Mouse (Mus musculus) spleen, adult 18-20 months (tissue): Measurements from ENCODE around the gene Atxn3.
"Not testable (repeated sequence)": the region's sequence is repeated elsewhere in the genome, so short reads cannot be mapped to it uniquely, and the experiment has no call there.

Experiments
- DNase-seq, 2 experiments: peaks; one replicate each; pipeline ENCODE4 v3.0.0; 2022; ENCODE audit warnings: mixed read lengths in 2 of 2

Atxn3 gene

DNA sequence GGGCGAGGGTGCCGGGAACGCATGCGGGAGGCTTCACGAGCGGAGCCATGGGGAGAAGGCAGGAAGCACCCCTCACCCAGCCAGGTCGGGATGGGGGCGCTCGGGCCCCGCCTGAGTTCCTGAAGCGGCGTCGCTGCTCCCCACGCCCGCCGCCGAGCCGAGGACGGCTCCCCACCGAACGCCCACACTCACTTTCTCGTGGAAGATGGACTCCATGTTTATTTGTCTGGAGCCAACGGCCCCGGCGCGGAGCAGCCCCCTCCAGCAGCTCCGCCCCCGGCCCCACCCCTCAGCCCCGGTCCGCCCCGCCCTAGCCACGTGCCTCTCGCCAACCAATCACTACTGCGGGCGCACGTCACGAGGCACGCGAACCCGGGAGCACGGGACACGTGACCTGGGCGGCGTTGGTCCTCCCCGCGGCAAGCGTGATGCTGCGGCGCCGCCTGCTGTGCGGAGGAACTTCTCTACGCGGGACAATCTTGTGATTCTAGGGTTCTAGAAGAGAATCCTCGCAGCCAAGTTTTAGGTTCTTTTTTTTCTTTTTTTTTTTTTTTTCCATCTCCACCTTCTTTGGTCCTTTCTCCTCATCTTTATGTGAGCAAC is at the start of gene Atxn3:
TSS of gene Atxn3 (minus strand) at position 305 of the 603 bp plus-strand sequence.
- peak; percentile 95 to 96 for DNase-seq

DNA sequence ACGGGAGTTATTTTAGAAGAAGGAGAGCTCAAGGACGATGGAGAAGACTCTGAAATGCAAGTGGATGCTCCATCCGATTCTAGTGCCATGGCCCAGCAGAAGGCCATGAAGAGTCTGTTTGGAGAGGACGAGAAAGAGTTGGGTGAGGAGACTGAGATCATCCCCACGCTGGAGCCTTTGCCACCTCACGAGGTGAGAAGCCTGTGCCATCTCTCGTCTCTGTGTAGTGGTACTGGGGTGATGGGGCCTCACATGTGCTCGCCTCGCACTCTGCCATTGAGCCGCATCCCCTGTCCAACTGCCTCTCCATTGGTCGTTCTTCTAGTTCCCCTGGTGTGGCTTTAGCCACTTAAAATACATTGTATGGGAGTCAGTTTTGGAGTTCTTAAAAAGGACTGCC is 42.7 kb upstream of the Atxn3 start:
- no peak for DNase-seq

DNA sequence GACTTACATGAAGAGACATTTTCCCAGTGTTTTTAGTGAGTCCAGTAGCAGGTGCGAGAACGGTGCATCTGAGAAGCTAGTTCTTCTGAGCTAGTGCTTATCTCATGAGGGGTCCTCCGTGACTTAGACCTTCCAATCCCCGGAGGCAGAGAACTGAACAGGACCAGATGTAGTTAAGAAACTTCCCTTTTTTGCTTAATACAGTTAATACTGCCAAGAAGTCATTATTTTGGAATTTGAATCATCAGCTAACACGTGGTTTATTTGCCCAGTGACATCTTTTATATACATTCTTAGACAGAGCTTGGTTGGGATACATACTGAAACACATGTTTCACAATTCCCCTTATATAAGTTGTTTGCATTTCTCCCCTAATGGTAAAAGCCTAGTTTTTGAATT is 40.9 kb upstream of the Atxn3 start:
- no peak for DNase-seq

DNA sequence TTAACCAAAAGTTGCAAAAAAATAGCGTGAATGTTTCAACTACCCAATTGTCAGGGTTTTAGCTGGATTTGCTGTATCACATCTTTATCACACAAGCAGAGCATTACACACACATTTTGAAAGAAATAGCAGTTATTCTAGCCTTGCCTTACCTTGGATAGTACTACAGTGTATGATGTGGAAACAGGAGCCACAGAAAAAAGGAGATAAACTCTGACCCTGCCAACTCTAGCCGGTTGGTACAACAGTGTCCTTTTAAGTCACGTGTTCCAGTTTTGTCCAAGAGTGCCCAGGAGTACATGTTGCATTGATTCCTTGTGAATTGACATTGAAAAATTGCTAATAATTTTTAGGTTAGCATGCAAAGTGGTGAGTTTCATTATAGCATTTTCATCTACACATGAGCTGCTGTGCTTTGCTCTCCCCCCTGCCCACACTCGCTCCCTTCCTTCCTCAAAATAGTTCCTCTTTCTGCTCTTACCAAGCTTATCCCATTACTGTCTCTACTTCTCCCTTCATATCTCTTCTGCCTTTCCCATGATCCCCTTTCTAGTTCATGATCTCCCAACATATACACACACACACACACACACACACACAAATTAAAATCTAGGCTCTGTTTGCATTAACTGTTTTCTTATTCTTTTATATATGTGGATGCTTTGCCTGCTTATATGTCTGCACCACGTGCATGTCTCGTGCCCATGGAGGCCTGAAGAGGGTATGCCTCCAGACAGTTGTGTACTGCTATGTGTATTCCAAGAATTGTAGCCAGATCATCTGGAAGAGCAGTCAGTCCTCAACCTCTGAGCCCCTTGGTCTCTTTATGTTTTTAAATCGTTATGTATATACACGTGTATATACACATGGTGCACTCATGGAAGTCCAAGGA is 36.8 kb upstream of the Atxn3 start:
- DNase-seq = no peak

DNA sequence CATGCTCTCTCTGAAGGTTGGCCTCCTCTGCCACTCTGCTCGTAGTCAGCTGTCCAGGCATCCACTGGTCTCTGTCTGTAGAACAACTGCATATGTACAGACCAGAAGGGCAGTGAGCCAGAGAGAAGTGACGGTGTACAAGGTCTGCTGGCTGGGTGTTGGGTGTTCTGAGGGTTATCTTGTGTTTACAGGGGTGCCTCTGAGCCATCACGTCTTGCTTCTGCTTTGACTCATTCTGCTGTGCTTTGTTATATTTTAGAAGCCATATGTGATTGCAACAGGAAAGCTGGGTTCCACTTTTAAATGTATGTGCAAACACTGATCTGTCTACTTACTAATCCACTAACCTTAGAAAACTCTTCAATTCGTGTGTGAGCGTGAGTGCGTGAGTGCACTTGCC is 29.6 kb upstream of the Atxn3 start:
- DNase-seq = no peak

DNA sequence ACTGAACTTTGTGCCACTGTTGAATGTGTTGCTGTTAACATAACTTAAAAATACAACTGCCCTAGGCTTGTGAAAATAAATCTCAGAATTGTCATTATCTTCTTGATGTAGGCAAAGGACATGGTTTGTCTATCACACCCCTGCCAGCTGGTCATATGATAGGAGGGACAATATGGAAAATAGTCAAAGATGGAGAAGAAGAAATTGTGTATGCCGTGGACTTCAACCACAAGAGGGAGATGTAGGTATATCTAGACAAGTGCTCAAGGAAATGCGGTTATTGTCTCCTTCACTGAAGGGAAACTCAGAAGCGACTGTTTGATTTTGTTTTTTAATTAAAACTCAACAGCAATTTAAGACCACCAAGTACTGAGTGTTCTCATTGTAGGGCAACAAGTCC is 27.1 kb upstream of the Atxn3 start:
- no peak for DNase-seq

DNA sequence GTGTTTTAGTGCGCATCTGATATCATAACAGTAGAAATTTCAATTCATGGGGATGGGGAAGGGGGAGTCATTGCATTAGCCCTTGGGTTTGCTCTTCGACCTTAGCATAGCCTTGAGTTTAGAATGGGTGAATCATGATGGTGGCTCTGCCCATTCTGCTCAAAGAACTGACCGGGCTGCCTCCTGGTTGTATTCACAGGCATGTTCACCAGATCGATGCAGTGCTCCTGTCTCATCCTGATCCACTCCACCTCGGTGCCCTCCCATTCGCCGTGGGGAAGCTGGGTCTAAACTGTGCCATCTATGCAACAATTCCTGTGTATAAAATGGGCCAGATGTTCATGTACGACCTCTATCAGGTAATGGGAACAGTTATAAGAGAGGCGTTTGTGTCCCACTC is 24.9 kb upstream of the Atxn3 start:
- DNase-seq = no peak

DNA sequence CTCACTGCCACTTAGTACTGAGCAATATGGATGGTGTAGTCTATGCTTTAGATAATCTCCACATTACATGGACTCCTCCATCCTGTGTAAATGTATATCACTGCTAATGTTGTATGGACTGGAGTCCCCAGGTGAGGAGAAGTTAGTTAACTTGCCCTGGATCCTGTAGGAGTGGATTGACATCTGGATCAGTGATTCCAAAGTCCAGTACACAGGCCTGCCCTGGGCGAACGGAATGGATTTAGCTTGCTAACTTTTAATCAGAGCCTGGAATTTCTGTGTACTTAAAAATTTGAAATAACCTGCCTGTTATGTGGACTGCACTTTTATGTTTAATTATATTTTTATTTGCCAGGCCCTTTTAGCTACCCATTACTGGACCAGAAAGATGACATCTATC is 23.5 kb upstream of the Atxn3 start:
- no peak for DNase-seq

DNA sequence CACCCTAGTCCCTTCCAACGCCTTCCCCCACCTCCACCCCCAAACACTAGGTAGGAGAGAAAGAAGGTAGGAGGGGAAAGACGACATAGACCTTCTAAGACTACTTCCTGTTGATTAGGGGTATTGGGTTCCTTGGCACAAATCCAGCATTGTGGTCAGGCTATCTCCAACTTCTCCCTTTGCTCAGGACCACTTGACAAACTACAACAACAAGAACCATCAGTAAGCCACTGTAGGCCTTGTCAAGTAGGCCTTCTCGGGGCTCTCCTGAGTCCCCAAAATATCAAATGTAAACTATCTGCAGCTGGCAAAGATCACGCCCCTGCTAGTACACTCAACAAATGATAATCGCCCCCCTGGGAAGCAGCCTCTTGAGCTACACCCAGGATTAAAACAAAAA is 22.2 kb upstream of the Atxn3 start:
- no peak for DNase-seq

DNA sequence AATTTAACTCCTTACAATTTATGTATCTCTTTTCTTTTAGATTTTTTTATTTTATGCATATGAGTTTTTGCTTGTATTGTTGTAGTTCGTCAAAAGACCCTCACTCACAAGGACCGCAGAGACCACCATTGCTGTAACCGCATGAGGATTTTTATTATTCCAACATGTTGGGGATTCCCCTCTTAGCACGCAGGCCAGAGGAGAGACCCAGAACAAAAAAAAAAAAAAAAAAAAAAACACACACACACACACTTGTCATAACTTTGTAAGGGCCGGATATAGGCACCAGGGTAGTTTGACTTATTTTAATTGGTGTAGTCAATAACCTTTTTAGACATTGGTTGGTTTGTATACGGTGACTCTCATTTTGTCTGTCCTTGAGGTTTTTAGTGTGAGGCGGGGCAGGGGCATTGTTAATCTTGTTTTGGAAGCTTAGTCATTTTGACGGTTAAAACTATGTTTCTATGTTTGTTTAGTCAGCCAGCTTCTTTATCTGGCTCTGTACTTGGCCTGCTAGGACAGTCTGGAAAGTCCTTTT is 21.2 kb upstream of the Atxn3 start:
- DNase-seq = no peak

DNA sequence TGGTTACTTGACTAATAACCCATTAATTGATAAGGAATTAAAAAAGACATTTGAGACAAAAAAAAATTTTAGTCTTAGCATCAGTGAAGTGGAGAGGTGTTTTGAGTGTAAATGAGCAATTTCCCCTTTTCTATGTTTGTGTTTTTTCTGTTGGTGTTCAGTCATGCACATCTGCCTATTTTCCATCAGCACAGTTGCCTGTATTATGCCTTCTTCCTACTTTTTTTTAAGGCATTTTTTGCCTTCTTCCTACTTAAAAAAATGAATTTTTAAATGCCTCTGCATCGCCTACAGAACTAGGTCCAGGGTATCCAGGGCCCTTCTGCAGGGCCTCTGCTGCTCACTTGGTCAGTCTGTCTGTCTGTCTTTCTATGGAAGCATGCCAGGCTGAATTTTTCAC is 20.5 kb upstream of the Atxn3 start:
- no peak for DNase-seq

DNA sequence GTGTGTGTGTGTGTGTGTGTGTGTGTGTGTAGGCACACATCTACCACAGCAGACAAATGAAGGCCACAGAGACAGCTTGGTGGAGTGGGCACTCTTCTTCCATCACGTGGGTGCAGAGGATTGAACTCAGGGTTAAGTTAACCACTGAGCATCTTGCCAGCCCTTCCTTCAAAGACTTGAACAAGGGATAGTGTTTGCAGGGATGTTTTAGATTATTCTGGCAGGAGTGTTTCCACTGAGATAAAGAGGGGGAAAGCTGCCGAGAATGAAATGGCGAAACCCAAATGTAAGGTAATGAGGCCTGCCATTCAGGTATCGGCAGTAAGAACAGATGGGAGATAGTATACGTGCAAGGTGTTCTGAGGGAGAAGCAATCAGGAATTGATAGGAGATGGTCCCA is 20.1 kb upstream of the Atxn3 start:
- DNase-seq = no peak

DNA sequence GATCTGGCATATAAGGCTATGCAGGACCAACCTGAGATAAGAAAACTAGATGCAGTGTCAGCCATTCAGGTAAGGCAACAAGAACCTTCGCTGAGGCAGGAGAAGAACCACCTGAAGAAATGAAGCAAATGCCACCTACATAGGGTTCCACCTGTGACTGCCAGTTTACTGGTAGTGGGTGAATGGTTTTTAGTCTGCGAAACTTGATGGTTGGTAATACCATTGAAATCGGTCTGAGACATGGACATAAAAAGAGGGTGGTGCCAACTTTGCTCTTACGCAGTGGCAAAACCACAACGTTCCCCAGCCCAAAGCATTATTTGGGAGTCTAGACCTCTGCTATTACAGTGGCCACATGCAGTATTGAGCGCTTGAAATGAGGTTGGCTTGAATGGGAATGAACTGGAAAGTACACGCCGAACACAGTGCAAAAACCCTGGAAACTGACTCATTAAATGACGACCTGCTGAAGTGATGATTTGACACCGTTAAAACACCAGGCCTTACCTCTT is 19.4 kb upstream of the Atxn3 start:
- DNase-seq = no peak

DNA sequence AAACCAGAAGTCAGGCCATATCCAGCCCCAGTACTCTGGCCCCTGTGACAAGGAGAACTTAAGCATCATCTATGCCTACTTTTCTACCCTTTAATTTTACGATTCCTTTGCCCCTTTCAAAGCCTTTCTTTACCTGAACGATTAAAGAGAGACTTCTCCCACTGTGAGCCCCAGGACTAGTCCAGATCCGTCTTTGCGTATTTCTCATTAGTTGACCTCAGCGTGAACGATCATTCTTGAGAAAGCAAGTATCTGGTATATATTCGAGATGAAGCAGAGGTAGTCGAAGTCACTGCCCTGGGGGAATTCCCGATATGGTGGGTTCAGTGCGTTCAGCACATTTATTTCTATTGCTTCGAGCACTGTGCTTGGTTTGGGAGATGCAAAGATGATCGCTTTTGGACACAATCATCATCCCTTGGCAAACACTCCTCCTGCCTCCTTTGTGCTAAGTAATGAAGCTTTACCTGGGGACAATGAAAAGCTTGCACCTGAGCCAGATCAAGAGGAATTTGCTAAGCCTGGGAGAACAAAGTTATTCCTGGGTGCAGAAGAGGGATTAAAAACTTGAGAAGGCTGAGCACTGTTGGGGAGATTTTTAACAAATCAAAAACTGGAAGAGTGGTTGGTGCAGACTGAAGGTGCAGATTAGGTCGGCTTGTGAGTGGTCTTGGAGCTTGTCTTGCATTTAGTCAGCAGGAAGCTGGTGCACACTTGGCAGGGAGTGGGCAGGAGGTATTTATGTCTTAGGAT is 18.8 kb upstream of the Atxn3 start:
- no peak for DNase-seq

DNA sequence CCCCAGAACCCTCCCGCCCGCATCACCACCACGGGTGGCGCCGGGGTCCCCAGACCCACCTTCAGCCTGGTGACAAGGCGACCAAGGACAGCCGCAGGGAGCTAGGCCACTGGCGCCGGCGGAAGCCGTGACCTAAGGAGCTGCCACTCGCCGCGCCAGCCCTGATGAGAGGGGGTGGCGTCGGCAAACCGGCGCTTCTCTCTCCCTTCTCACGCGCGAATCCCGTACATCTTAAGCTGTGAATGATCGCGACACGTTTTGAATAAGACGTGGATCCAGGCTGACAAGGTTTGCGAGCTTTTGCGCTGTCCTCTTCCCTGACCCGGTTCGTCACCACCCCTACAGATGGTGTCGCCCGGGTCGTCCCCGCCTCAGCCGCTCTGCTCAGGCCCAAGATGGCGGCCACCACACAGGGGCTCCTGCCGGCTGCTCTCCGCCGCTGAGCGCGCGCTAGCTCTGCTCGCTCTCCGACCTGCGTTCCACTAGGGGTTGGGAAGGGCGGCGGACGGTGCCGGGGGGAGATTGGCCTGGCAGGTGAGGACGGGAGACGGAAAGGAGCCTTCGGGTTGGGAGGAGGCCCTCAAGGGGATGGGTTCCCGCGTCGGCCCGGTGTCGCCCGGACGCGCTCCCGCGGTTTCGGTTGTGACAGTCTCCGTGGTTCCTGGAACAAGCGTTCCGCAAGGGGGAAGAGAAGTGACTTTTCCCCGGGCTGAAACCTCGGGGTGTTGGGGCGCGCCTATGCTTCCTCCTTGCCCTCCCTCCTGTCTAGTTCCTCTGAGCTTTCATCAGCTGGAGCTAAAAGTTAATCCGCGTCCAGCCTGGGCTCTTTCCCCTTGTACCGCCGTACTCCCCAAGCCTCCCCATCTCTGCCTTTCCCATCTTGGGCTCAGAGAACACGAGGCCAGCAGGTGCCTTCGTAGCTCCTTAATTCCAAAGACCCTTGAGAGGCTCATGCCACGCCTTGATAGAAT is 17.8 kb upstream of the Atxn3 start, which contains the start of gene Cpsf2:
TSS of gene Cpsf2 (plus strand) at position 388 of the 971 bp plus-strand sequence.
- DNase-seq = peak; percentile 74 to 79

DNA sequence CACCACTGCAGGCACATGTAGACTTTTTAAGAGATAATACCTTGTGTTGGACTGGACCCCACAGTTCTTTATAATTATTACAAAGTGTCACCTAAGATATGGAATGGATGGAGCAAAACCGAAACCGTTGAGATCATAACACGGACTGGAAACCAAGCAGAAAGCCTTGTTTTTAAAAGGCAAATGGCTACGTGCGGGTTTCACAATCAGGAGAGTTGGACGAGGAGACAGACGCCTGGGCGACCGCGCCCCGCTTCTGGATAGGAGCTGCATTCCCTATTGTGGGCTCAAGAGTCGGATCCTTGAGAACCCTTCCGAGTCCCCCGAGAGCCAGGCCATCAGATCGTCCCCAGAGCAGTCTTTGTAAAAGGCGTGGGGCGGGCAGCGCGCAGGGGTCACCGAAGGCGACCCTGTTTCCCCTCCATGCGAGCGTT is 17.1 kb upstream of the Atxn3 start:
- no peak for DNase-seq

DNA sequence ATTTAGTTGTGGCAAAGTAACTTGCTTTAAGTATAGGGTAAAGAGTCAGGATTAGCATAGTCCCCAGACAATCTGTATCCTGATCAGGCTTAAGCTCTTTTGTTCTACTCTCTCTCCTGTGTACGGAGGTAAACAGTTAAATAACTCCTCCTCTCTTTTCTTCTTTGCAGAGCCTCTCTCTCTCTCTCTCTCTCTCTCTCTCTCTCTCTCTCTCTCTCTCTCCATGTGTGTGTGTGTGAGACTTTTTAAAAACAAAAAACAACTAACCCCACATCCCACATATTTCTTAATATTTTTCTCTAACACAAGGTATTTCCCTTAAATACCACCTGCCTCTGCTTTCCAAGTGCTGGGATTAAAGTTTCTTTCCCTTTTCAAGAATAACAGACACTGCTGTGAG is 16.5 kb upstream of the Atxn3 start:
- no peak for DNase-seq

DNA sequence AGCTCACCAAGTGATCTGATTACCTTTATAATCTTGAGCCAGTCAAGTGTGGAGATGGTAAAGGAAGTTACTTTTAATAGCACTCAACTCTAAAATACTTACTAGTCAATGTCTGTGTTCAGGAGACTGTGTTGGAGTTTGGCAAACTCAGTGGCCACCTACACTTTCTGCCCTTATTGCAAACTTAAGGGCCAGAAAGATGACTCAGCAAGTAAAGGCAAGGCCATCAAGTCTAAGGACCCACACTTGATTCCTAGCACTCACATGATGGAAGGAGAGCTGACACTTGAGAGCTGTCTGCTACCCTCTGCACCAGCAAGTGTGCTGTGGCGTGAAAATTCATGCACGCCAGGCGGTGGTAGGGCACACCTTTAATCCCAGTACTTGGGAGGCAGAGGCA is 14.2 kb upstream of the Atxn3 start:
- no peak for DNase-seq

DNA sequence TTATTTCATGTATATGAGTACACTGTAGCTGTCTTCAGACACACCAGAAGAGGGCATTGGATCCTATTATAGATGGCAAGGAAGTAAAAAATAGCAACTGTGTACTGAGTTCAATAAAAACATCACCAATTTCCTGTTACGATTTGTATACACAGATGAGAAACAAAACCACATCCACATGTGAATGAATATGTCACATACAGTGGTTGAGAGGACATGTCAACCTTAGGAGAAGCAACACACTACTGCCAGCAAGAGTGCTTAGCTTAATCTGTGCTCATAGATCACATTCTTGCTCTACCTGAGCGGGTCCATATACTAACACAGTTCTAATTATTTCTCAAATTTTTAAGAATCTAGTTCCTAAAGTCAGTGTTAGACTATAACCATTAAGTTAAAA is 13.3 kb upstream of the Atxn3 start:
- no peak for DNase-seq

DNA sequence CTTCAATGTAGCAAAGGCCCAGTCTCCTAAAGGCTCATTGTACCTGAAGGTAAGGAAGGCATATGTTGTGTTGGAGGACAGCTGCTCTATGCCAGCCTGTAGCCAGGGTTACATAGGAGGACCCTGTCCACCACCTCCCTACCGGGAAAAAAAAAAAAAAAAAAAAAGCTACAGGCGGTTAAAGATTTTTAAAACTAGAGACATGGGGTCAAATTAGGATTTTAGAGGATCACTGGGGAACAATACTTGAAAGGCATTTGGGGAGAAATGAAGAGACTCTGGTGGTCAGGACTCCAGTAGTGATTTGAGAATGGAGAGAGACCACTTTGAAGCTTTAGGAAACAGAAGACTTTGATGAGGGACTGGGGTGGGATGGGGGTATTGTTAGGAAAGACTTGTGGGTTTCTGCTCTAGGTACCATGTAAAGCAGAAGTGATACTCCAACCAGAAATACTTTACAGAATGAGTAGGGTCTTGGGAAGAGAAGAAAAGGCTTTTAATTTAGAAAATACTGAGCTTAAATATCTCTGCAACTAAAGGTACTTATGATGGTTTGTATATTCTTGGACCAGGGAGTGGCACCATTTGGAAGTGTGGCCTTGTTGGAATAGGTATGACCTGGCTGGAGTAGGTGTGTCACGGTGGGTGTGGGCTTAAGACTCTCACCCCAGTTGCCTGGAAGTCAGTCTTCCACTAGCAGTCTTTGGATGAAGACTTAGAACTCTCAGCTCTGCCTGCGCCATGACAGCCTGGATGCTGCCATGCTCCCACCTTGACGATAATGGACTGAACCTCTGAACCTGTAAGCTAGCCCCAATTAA is 1.1 kb upstream of the Atxn3 start:
- DNase-seq = not testable (repeated sequence)

DNA sequence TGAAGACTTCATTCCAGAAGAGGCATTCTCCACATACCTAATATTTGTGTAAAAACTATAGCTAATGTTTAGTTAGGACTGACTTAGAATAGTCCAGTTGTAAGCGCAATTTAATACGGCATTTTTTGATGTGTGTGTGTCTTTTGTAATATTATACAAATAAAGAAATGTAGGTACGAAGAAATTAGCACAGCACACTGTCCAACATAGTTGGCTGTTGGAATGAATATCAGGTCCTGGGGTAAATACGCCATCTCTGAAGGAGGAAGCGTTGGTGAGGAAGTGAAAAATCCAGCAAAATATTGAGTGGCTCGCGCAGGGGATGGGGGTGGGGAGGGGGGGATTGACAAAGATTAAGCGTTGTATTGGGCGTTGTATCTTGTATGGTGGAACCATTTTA is 510 bp upstream of the Atxn3 start:
- DNase-seq = no peak
